Mouse (Mus musculus): ENCODE results near the gene Itgal. TPM values are rescaled to one million over a fixed set of nuclear protein-coding genes. Genes with fewer than 3 reads are reported as not detected.

Itgal gene
- polyA plus RNA-seq, 1 experiment: 0.06 TPM

- H3K9me3 ChIP-seq (ENCODE audit: control insufficient read depth, low read length): peaks cover 3% of the 10 kb centered on the region; the same call in 1 of the 2 replicates
- peaks cover 8% of the 10 kb centered on the region for H3K36me3 ChIP-seq (ENCODE audit: control insufficient read depth)
- peaks cover 10% of the 10 kb centered on the region for H3K27me3 ChIP-seq (ENCODE audit: control insufficient read depth)
- no peak overlapping the region for H3K4me3 ChIP-seq (replicated peaks)
- TF ChIP-seq TAL1 (IDR thresholded peaks at IDR 0.05; ENCODE audit: low read length) (no peak), GATA1 (IDR thresholded peaks at IDR 0.05; ENCODE audit: low read length) (no peak)
- H3K4me1 ChIP-seq (ENCODE audit: control insufficient read depth): peaks cover 27% of the 10 kb centered on the region
Observed at GRCm38 (mm10) chr7:127343351-127344019, 47.4 kb downstream of the Itgal start.

- Histone ChIP-seq H3K27me3 (ENCODE audit: control insufficient read depth) (peaks cover 12% of the 10 kb centered on the region), H3K36me3 (ENCODE audit: control insufficient read depth) (peaks cover 8% of the 10 kb centered on the region), H3K4me1 (ENCODE audit: control insufficient read depth) (peaks cover 27% of the 10 kb centered on the region), H3K4me3 (replicated peaks) (no peak overlapping the region), H3K9me3 (ENCODE audit: control insufficient read depth, low read length) (peaks cover 3% of the 10 kb centered on the region; the same call in 1 of the 2 replicates)
- no peak for TF ChIP-seq TAL1 (IDR thresholded peaks at IDR 0.05; ENCODE audit: low read length)
- TF ChIP-seq GATA1 (IDR thresholded peaks at IDR 0.05; ENCODE audit: low read length): no peak
Observed at GRCm38 (mm10) chr7:127344371-127344770, 48.3 kb downstream of the Itgal start.

GRCm38 (mm10) chr7:127345092-127345491 lies 49.0 kb downstream of the Itgal start:
- Histone ChIP-seq H3K9me3 (ENCODE audit: control insufficient read depth, low read length) (peaks cover 3% of the 10 kb centered on the region; the same call in 1 of the 2 replicates), H3K27me3 (ENCODE audit: control insufficient read depth) (peaks cover 12% of the 10 kb centered on the region), H3K4me1 (ENCODE audit: control insufficient read depth) (peaks cover 27% of the 10 kb centered on the region), H3K36me3 (ENCODE audit: control insufficient read depth) (peaks cover 8% of the 10 kb centered on the region), H3K4me3 (replicated peaks) (peak overlapping the region; percentile 89)
- no peak for TF ChIP-seq TAL1 (IDR thresholded peaks at IDR 0.05; ENCODE audit: low read length)
- TF ChIP-seq GATA1 (IDR thresholded peaks at IDR 0.05; ENCODE audit: low read length): no peak

- peaks cover 12% of the 10 kb centered on the region for H3K27me3 ChIP-seq (ENCODE audit: control insufficient read depth)
- no peak for TF ChIP-seq TAL1 (IDR thresholded peaks at IDR 0.05; ENCODE audit: low read length)
- peaks cover 27% of the 10 kb centered on the region for H3K4me1 ChIP-seq (ENCODE audit: control insufficient read depth)
- H3K9me3 ChIP-seq (ENCODE audit: control insufficient read depth, low read length): peaks cover 3% of the 10 kb centered on the region; the same call in 1 of the 2 replicates
- peak within 1 kb of the TSS; percentile 89 for H3K4me3 ChIP-seq (replicated peaks)
- H3K36me3 ChIP-seq (ENCODE audit: control insufficient read depth): peaks cover 8% of the 10 kb centered on the region
Observed at GRCm38 (mm10) chr7:127345512-127346325, 49.7 kb downstream of the Itgal start, which contains the start of gene Zfp768. Gene Zfp768, minus strand, starts transcription at chr7:127345589.

DNA sequence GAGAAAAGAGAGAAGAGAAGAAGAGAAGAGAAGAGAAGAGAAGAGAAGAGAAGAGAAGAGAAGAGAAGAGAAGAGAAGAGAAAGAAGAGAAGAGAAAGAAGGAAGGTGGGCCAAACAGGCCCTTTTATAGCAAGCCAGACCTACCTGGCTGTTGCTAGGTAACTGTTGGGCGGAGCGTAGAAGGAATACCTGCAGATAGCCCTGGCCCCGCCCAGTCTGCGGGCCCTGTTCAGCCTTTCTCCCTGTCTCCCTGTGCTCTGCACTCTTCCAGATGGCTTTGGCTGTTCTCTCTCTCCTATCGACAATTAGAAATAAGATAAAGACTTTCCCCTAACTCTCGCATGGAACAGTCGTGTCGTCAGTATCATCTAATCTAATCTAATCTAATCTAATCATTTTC lies 50.6 kb downstream of the Itgal start:
- H3K27me3 ChIP-seq (ENCODE audit: control insufficient read depth): peaks cover 12% of the 10 kb centered on the region
- TF ChIP-seq TAL1 (IDR thresholded peaks at IDR 0.05; ENCODE audit: low read length): no peak
- no peak for TF ChIP-seq GATA1 (IDR thresholded peaks at IDR 0.05; ENCODE audit: low read length)
- H3K9me3 ChIP-seq (ENCODE audit: control insufficient read depth, low read length): peaks cover 3% of the 10 kb centered on the region; the same call in 1 of the 2 replicates
- peaks cover 27% of the 10 kb centered on the region for H3K4me1 ChIP-seq (ENCODE audit: control insufficient read depth)
- H3K4me3 ChIP-seq (replicated peaks): no peak overlapping the region
- H3K36me3 ChIP-seq (ENCODE audit: control insufficient read depth): peaks cover 8% of the 10 kb centered on the region

- H3K36me3 ChIP-seq (ENCODE audit: control insufficient read depth): no peaks in the 10 kb centered on the region
- no peak overlapping the region for H3K4me3 ChIP-seq (replicated peaks)
- H3K4me1 ChIP-seq (ENCODE audit: control insufficient read depth): peaks cover 6% of the 10 kb centered on the region
- H3K9me3 ChIP-seq (ENCODE audit: control insufficient read depth, low read length): no peaks in the 10 kb centered on the region
- TF ChIP-seq GATA1 (IDR thresholded peaks at IDR 0.05; ENCODE audit: low read length) (no peak), TAL1 (IDR thresholded peaks at IDR 0.05; ENCODE audit: low read length) (no peak)
- H3K27me3 ChIP-seq (ENCODE audit: control insufficient read depth): peaks cover 7% of the 10 kb centered on the region
Observed at GRCm38 (mm10) chr7:127351230-127352004, 55.4 kb downstream of the Itgal start.

DNA sequence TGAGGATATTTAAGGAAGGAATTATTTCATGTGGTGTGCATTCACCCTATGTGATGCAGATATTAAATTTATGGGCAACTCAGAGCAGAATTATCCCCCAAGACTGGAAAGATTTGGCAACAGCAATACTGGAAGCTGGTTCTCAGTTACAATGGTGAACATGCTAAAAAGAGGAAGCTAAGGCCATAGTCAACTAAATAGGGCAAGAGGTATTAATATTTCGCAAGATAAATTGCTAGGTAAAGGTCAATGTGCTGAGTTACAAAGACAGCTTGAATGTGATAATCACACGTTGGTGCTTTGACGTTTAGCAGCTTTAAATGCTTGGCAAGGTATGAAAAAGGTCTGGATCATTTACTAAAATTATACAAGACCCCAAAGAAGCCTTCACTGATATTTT lies 59.7 kb downstream of the Itgal start:
- Histone ChIP-seq H3K4me3 (replicated peaks) (no peak overlapping the region), H3K36me3 (ENCODE audit: control insufficient read depth) (no peaks in the 10 kb centered on the region), H3K9me3 (ENCODE audit: control insufficient read depth, low read length) (no peaks in the 10 kb centered on the region), H3K4me1 (ENCODE audit: control insufficient read depth) (no peaks in the 10 kb centered on the region; the same call in 1 of the 2 replicates), H3K27me3 (ENCODE audit: control insufficient read depth) (peaks cover 19% of the 10 kb centered on the region)
- TF ChIP-seq GATA1 (IDR thresholded peaks at IDR 0.05; ENCODE audit: low read length) (no peak), TAL1 (IDR thresholded peaks at IDR 0.05; ENCODE audit: low read length) (no peak)

DNA sequence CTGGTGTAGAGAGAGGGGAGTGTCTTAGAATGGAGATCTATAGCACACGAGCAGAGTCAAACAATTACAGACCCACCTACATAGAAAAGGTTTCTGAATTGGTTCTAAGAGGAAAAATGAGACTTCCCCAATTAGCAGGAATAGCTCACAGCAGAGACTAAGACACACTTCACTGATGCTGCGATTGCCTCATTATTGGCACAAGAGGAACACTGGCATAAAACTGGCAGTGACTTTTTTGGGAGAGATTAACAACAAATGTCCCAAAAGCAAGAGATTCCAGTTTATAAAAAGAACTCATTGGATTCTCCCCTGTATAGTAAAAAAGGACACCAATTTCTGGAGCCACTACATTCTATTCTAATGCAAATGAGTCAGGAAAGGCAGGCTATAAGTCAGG lies 61.8 kb downstream of the Itgal start:
- H3K36me3 ChIP-seq (ENCODE audit: control insufficient read depth): no peaks in the 10 kb centered on the region
- TF ChIP-seq TAL1 (IDR thresholded peaks at IDR 0.05; ENCODE audit: low read length): no peak
- TF ChIP-seq GATA1 (IDR thresholded peaks at IDR 0.05; ENCODE audit: low read length): no peak

More for the DNA sequence above, 61.8 kb downstream of the Itgal start:
- Histone ChIP-seq H3K4me1 (ENCODE audit: control insufficient read depth) (peaks cover 3% of the 10 kb centered on the region), H3K9me3 (ENCODE audit: control insufficient read depth, low read length) (no peaks in the 10 kb centered on the region), H3K27me3 (ENCODE audit: control insufficient read depth) (peaks cover 26% of the 10 kb centered on the region), H3K4me3 (replicated peaks) (no peak overlapping the region)

Data from erythroblast, embryonic 14.5 days (primary cell).